Mouse (Mus musculus): ENCODE results near the gene Zfp27. TPM values are rescaled to one million over a fixed set of nuclear protein-coding genes. Genes with fewer than 3 reads are reported as not detected.

Gene Zfp27
- total and polyA plus RNA-seq, 3 experiments = 0.27 to 12.6 (median 9.0) TPM

GRCm38 (mm10) chr7:29874256-29874655, 32.1 kb downstream of the Zfp27 start:
- no peak overlapping the region for H3K4me3 ChIP-seq (ENCODE audit: low read depth, low read length)
- peaks cover 14% of the 10 kb centered on the region for H3K36me3 ChIP-seq (replicated peaks)
- peaks cover 28% of the 10 kb centered on the region for H3K9me3 ChIP-seq (replicated peaks)
- DNase-seq (ENCODE audit: low spot score) = no peak
- ATAC-seq (ENCODE audit: extremely low read depth, insufficient number of reproducible peaks, low FRiP score, poor library complexity, severe bottlenecking) = no peak
- no peaks in the 10 kb centered on the region for H3K27me3 ChIP-seq (ENCODE audit: insufficient read depth, low read length)
- H3K4me1 ChIP-seq (ENCODE audit: insufficient read depth, low read depth, low read length) = no peaks in the 10 kb centered on the region
- TF ChIP-seq CTCF (IDR thresholded peaks at IDR 0.05; ENCODE audit: low read depth, low read length) = no peak
- no peak for TF ChIP-seq TAL1 (conservative IDR thresholded peaks at IDR 0.05; ENCODE audit: low read depth, low read length)
- TF ChIP-seq POLR2AphosphoS5 (IDR thresholded peaks at IDR 0.05; ENCODE audit: insufficient replicate concordance, low read depth, low read length) = no peak
- TF ChIP-seq GATA1 (IDR thresholded peaks at IDR 0.05; ENCODE audit: borderline replicate concordance, low read length) = no peak
- TF ChIP-seq GATA2 (IDR thresholded peaks at IDR 0.05; ENCODE audit: borderline replicate concordance, low read depth, low read length) = no peak

DNA sequence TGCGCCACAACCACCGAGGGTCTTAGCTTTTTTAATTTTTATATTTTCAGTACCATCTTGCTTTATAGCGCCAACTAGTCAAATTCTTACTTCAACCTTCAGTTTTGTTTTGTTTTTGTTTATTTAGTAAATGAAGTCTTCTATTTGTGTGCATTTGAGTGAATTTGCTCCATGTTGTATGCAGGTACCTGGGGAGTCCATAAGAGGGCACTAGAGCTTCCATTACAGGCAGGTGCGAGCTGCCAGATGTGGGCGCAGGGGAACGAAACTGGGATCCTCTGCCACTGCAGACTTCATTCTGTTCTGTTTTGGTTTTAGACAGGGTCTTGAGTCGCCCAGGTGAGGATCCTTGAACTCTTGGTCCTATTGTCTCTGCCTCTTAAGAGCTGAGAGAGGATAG, 44.7 kb downstream of the Zfp27 start:
- TF ChIP-seq POLR2AphosphoS5 (IDR thresholded peaks at IDR 0.05; ENCODE audit: insufficient replicate concordance, low read depth, low read length) (no peak), TAL1 (conservative IDR thresholded peaks at IDR 0.05; ENCODE audit: low read depth, low read length) (no peak), CTCF (IDR thresholded peaks at IDR 0.05; ENCODE audit: low read depth, low read length) (no peak), GATA1 (IDR thresholded peaks at IDR 0.05; ENCODE audit: borderline replicate concordance, low read length) (no peak), GATA2 (IDR thresholded peaks at IDR 0.05; ENCODE audit: borderline replicate concordance, low read depth, low read length) (no peak)
- no peaks in the 10 kb centered on the region for H3K9me3 ChIP-seq (replicated peaks)
- H3K36me3 ChIP-seq (replicated peaks) = peaks cover 15% of the 10 kb centered on the region
- no peaks in the 10 kb centered on the region for H3K27me3 ChIP-seq (ENCODE audit: insufficient read depth, low read length)
- peaks cover 18% of the 10 kb centered on the region for H3K4me1 ChIP-seq (ENCODE audit: insufficient read depth, low read depth, low read length)
- no peak for DNase-seq (ENCODE audit: low spot score)
- H3K4me3 ChIP-seq (ENCODE audit: low read depth, low read length) = no peak overlapping the region
- no peak for ATAC-seq (ENCODE audit: extremely low read depth, insufficient number of reproducible peaks, low FRiP score, poor library complexity, severe bottlenecking)

- Histone ChIP-seq H3K4me3 (ENCODE audit: low read depth, low read length) (peak within 1 kb of the TSS; percentile 74), H3K9me3 (replicated peaks) (no peaks in the 10 kb centered on the region), H3K27me3 (ENCODE audit: insufficient read depth, low read length) (no peaks in the 10 kb centered on the region), H3K36me3 (replicated peaks) (peaks cover 15% of the 10 kb centered on the region), H3K4me1 (ENCODE audit: insufficient read depth, low read depth, low read length) (peaks cover 18% of the 10 kb centered on the region)
- ATAC-seq (ENCODE audit: extremely low read depth, insufficient number of reproducible peaks, low FRiP score, poor library complexity, severe bottlenecking) (peak; percentile 97), DNase-seq (ENCODE audit: low spot score) (peak; percentile 79)
- TF ChIP-seq GATA2 (IDR thresholded peaks at IDR 0.05; ENCODE audit: borderline replicate concordance, low read depth, low read length) (no peak), GATA1 (IDR thresholded peaks at IDR 0.05; ENCODE audit: borderline replicate concordance, low read length) (no peak), TAL1 (conservative IDR thresholded peaks at IDR 0.05; ENCODE audit: low read depth, low read length) (no peak), CTCF (IDR thresholded peaks at IDR 0.05; ENCODE audit: low read depth, low read length) (no peak), POLR2AphosphoS5 (IDR thresholded peaks at IDR 0.05; ENCODE audit: insufficient replicate concordance, low read depth, low read length) (no peak)
These were observed 46.5 kb downstream of the Zfp27 start, which contains the start of gene Zfp420 for GRCm38 (mm10) chr7:29859532-29860517. TSS of gene Zfp420 (plus strand) at chr7:29859979.

- peak; percentile 72 for DNase-seq (ENCODE audit: low spot score)
- no peak for TF ChIP-seq GATA1 (IDR thresholded peaks at IDR 0.05; ENCODE audit: borderline replicate concordance, low read length)
- no peak for TF ChIP-seq POLR2AphosphoS5 (IDR thresholded peaks at IDR 0.05; ENCODE audit: insufficient replicate concordance, low read depth, low read length)
- TF ChIP-seq TAL1 (conservative IDR thresholded peaks at IDR 0.05; ENCODE audit: low read depth, low read length) = no peak
- TF ChIP-seq CTCF (IDR thresholded peaks at IDR 0.05; ENCODE audit: low read depth, low read length) = no peak
- TF ChIP-seq GATA2 (IDR thresholded peaks at IDR 0.05; ENCODE audit: borderline replicate concordance, low read depth, low read length) = no peak
- Histone ChIP-seq H3K27me3 (ENCODE audit: insufficient read depth, low read length) (no peaks in the 10 kb centered on the region), H3K4me3 (ENCODE audit: low read depth, low read length) (peak within 1 kb of the TSS; percentile 75), H3K4me1 (ENCODE audit: insufficient read depth, low read depth, low read length) (peaks cover 15% of the 10 kb centered on the region), H3K9me3 (replicated peaks) (0 out of 2 replicates have a peak, but pooled peaks cover 3% of the 10 kb centered on the region), H3K36me3 (replicated peaks) (peaks cover 18% of the 10 kb centered on the region)
- peak; percentile 95 for ATAC-seq (ENCODE audit: extremely low read depth, insufficient number of reproducible peaks, low FRiP score, poor library complexity, severe bottlenecking)
These were observed 53.0 kb downstream of the Zfp27 start, which contains the start of gene Zfp940 for GRCm38 (mm10) chr7:29853219-29853842. TSS of gene Zfp940 (minus strand) at chr7:29853669.

GRCm38 (mm10) chr7:29852831-29853218, 53.5 kb downstream of the Zfp27 start:
- Histone ChIP-seq H3K4me3 (ENCODE audit: low read depth, low read length) (peak overlapping the region; percentile 75), H3K27me3 (ENCODE audit: insufficient read depth, low read length) (no peaks in the 10 kb centered on the region), H3K4me1 (ENCODE audit: insufficient read depth, low read depth, low read length) (peaks cover 15% of the 10 kb centered on the region), H3K36me3 (replicated peaks) (peaks cover 20% of the 10 kb centered on the region), H3K9me3 (replicated peaks) (0 out of 2 replicates have a peak, but pooled peaks cover 3% of the 10 kb centered on the region)
- no peak for TF ChIP-seq TAL1 (conservative IDR thresholded peaks at IDR 0.05; ENCODE audit: low read depth, low read length)
- TF ChIP-seq CTCF (IDR thresholded peaks at IDR 0.05; ENCODE audit: low read depth, low read length) = no peak
- TF ChIP-seq GATA2 (IDR thresholded peaks at IDR 0.05; ENCODE audit: borderline replicate concordance, low read depth, low read length) = no peak
- TF ChIP-seq GATA1 (IDR thresholded peaks at IDR 0.05; ENCODE audit: borderline replicate concordance, low read length) = no peak
- TF ChIP-seq POLR2AphosphoS5 (IDR thresholded peaks at IDR 0.05; ENCODE audit: insufficient replicate concordance, low read depth, low read length) = no peak
- ATAC-seq (ENCODE audit: extremely low read depth, insufficient number of reproducible peaks, low FRiP score, poor library complexity, severe bottlenecking) = no peak
- peak; percentile 2 for DNase-seq (ENCODE audit: low spot score)
